Mouse (Mus musculus) olfactory bulb, adult 2 months (tissue): Measurements from ENCODE around the gene Mical2.

Experiments
- CTCF ChIP-seq: fragments of 200-500 bp; IDR thresholded peaks from 2 replicates; pipeline ENCODE4 v1.5.1; 2012; ENCODE audit warnings: low read depth, mild to moderate bottlenecking, low read length, moderate library complexity; ENCODE audit not compliant: insufficient read depth
- POLR2A ChIP-seq: fragments of 200-500 bp; IDR thresholded peaks from 2 replicates; pipeline ENCODE4 v1.6.1; 2012; ENCODE audit warnings: mild to moderate bottlenecking, low read depth, low read length, moderate library complexity; ENCODE audit not compliant: insufficient read depth

DNA sequence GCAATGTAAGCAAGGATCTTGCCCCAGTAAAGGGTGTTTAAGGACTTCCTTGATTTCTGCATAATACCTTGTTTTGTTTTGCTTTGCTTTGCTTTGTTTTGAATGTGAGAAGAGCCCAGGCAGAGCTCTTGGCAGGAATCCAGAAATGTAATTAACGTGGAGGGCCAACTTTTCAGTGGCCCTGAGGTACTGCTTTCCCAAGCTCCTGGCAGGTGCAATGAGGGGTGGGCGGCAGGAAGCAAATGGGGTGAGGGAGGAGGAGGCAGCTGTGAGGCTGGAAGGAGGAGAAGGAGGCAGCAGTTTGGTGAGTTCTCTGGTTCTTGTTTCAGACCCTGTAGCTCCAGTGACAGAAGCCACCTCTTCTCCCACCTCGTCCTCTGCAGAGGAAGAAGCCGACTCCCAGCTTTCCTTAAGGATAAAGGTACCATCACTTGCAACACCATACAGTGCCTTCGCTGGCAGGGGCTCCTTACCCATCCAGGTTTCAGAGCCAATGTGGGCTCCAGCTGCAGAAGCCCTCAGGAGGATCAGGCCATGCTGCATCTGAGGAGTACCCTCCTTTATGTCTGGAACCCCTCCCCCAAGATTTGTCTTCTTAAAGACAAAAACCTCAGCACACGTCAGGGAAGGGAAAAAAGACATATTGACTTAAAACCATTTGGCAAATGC lies 165.4 kb downstream of the Mical2 start:
- no peak for TF ChIP-seq POLR2A
- TF ChIP-seq CTCF = no peak
